Mouse (Mus musculus): Measurements from ENCODE around the gene Gm1123.
A peak's percentile ranks its signal among the peaks of the same experiment; 100 is the strongest.

The Gm1123 gene

DNA sequence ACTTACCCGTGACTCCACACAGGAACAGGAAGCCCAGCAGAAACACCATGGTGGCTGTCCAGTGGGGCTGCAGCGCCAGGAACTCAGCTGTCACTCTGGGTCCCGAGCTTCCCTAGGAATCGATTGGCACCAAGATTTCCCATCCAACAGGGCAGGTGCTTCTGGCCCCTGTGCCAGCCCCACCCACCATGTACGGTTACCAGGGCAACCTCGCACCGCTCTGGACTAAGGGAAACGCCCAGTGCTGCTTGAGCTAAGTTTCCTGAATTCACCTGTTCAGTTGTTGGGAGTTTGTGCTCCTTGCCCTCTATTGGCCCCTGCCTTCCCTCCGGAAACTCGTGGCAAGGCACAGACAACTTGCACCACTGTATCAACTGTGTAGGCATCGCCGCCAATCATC is at the start of gene Gm1123:
TSS of gene Gm1123 (minus strand) at position 141 of the 400 bp plus-strand sequence.
- DNase-seq (ENCODE audit: low spot score), result no peak

DNA sequence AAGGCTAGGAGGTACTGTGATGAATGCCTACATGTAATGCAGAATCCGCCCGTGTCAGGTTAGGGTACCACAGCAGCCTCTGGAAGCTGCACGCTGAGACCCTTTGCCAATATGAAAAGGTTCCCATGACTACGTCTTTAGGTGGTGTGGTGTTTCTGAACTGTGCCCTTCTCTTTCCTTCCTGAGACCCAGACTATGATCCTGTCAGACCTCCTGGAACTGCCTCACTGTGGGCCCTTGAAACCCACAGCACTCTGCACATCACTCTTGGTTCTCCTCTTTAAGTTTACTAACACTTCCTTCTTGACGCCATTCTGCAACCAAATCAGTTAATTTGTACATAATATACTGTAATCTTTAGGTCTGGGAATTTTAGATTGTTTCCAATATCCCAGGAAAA is 46.2 kb upstream of the Gm1123 start:
- DNase-seq (ENCODE audit: low spot score), result no peak

DNA sequence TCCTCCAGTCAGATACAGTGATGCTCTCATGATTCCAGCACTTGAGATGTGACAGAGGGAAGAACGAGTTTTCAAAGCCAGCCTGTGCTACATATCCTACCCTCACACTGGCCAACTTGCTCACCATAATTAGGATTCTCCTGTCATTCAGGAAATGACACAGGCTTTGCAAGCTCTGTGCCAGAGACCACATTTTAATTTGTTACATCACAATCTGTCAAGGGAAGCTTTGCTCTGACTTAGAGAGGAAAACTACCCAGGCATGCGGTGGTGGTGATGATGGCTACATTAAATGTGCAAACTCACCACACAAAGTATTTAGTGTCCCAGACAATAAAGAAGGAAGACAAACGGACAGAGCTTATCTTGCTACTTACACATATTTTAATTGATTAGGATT is 45.8 kb upstream of the Gm1123 start:
- DNase-seq (ENCODE audit: low spot score), result no peak

DNA sequence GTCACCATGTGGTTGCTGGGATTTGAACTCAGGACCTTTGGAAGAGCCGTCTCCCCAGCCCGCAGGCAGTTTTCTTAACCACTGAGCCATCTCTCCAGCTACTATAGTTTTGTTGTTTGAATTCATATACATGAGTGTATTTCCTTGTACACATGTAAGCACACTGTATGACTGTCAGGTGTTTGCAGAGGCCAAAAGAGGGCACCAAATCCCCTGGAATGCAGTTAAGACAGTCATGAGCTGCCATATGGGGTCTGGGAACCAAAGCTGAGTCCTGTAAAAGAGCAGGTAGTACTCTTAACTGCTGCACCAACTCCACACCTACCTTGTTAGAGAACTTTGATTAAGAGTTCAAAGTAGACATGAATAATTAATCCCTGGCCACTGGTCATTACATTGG is 45.1 kb upstream of the Gm1123 start:
- no peak for DNase-seq (ENCODE audit: low spot score)

DNA sequence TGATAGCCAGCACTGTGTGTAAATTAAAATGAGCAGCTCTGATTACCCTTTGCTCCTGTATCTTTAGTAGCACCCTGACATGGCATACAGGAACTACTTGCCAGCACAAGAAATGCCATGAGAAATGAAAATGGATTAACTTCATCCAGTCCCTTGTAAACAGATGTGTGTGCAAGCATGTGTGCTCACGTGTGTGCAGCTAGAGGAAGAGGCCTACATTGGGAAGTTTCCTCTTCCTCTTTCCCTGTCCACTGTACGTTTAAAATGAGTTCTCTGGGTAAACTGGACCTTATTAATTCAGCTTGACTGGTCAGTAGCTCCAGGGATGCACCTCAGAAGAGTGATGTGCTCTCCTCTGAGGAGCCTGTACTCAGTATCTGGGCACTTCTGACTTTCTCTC is 38.9 kb upstream of the Gm1123 start:
- DNase-seq (ENCODE audit: low spot score), result no peak

DNA sequence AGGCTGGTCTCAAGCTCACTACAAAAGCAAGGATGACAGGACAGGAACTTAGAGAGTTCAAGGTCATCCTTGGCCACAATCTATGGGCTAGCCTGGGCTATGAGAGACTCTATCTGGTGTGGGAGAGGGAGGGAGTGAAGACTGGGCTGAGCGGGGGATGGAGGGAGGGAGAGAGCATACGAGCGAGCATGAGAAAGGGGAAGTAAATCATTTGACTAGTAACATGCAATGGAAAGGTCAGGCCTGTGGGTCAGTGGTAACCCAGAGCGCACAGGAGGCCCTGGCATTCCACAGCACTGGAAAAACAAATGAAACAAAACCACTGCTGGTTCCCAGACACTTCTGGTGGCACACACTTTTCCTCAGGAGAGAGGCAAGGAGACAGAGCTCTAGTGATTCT is 37.0 kb upstream of the Gm1123 start:
- no peak for DNase-seq (ENCODE audit: low spot score)

DNA sequence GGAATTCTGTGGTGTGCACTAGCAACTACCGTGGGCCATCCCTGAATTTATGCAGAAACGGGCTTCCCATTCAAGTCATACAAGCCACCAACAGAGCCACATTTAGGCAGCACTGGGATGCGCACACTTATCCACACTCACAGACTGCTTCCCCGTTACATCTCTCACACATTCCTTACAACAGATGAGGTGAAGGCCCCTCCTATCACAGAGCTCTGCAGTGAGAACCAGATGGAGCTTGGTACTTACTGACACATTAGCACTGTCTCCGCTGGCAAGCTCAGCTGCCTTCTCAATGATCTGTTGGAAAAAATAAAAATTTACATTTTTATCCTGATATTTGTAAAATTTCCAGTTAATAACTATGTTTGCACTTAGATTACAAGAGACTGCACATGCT is 29.8 kb upstream of the Gm1123 start:
- no peak for DNase-seq (ENCODE audit: low spot score)

DNA sequence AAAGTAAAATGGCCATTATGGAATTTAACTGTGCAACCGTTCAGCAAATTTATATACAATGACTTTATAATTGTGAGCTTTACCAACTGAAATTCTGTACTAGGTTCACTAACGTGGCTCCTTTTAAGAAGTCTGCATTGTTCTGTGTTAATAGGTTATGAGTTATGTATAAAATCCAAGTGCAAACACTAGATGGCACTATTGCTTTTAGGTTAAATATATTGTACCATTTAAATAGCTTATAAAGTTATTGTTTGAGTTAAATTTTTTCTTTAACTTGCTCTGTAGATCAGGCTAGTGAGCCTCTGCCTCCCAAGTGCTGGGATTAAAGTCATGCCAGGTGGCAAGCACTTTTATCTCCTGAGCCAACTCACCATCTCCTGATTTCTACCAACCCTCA is 28.7 kb upstream of the Gm1123 start:
- DNase-seq (ENCODE audit: low spot score), result peak; percentile 42

DNA sequence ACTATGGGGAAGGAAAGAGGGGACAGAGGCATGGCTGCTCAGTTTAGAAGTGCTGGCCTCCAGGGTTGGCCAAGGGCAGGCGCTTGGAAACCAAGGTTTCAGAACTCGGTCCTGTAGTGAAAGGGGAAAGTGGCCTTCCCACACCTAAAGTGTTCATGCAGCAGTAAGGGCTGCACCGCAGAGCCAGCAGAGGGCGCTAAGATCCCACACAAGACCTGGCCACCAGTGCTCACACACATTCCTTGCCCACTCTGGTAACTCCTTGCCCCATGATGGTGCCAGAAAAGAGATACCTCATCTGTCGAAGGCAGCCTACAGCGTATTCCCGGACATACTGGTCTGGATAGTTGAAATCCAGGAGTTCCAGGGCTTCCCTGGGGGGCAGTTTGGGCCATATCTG is 27.0 kb upstream of the Gm1123 start:
- peak; percentile 69 for DNase-seq (ENCODE audit: low spot score)

DNA sequence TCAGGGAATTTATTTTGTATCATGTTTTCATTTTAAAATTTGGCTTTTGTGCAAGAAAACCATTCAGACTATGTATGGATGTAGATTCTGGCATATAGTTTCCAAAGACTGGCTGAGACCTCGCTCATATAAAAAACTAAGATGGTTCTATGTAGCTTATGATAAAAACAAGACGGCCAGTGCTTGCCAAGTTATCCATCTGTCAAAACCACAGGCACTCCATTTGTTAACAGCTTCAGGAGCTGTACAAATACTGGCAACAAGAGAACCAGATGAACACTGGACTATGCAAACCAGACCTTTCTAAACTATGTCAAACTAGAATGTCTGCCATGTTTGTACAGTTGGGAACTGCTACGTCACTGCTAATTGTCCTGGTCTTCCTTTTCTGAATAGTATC is 22.2 kb upstream of the Gm1123 start:
- DNase-seq (ENCODE audit: low spot score), result no peak

DNA sequence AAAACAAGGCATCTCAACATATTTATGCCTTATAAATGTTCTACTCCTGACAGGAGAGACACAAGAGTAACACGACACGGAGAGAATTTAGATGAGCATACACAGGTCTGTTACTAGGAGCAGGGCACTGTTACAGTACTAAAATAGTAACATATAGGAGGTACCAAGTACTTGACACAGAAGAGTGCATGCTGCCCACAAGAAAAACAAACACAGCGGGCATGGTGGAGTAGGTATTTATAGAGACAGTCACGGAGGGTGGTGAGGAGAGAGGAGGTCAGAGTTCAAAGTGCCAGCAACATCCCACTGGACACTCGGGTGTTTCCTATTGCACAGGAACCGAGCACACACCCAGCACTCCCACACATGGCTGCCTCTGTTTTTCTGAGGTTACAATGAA is 14.2 kb upstream of the Gm1123 start:
- DNase-seq (ENCODE audit: low spot score), result no peak

DNA sequence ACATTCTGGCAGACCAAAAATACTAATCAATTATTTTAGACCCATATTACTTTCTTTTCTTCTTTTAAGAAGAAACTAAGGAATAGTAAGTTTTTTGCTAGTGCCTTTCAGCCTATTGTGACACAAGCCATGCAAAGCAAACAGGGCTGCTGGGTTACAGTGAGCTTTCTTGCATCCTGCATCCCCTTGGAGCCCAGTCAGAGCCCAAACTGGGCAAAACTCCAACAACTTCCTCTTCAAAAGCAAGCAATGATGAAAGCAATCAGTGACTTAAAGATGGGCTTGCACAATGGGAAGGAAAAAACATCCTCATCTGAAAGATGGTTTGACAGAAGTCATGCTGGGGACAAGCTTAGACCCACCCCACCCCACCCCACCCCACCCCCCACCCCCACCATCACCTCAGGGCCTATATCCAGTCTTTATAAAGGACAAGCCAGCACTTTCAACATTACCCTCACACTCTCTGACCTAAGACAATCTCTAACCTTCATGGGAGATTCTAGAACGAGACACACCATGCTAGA is 13.3 kb upstream of the Gm1123 start:
- peak; percentile 59 for DNase-seq (ENCODE audit: low spot score)

DNA sequence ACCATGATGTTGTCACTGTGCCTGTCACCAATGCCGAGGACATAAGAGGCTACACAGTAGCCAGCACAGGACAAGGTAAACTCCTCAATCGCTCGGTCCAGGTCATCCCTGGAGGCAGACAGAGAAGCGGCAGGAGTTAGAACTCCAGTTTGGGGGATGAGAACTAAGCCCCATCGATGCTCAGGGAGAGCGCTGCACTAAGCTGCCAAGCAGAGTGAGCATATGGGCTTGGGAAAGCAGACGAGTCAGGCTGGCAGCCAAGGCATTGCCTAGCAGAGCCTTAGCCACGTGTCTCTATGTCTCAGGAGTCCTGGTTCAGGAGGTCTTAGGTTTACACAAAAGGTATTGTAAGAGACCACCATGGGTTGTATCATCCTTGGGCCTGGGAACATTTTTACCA is 9.2 kb upstream of the Gm1123 start:
- DNase-seq (ENCODE audit: low spot score), result no peak

DNA sequence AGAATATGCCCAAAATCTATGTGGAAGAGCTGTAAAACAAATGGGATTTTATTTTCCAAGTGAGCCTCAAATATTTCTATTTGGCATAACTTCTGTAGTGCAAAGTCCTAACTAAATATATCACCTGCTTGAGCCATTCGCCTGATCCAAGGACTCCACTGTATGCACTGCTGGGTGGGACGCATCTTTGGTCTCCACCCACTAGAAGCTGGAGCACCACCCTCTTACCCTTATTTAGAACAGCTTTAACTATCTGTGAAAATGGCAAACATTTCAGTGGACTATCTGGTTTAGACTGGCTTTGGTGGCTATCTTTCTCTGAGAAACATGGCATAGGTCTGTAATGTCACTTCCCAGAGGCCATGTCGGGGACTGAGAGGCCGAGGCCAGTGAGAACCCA is 7.1 kb upstream of the Gm1123 start:
- no peak for DNase-seq (ENCODE audit: low spot score)

DNA sequence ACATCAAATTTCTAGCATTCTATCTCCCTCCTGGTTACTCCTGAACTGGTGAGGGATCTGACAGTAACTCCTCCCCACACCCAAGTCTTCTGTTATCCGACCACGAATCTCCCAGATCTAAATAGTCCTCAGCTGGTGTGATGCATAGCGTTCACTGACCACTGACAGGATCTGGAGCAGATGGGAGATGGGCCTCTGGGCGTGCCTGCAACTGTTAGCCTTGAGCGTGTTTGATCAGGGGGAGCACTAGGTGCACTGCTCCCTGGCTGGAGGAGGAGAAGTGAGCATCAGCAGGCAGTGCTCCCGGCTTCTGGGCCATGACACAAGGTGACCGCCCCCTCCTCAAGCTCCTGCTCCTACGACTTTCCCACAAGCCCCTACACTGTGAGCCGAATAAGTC is 6.5 kb upstream of the Gm1123 start:
- no peak for DNase-seq (ENCODE audit: low spot score)

DNA sequence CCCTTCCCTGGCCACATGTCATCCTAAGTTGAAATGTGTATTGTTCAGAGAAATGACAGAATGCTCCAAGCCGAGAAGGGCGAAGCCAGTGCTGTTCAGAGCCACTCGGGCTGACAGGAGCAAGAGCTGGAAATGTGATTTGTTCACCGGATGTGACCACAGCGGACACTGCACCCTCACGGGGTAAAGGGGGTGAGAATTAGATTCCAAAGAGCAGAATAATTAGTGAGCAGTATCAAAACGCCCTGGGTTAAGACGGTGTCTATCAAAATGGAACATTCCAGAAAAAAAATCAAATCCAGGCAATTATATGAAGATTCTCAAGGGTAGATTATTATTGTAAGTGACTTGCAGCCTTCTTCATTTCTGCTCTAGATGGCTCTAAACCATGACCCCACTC is 1.4 kb downstream of the Gm1123 start:
- DNase-seq (ENCODE audit: low spot score), result no peak

DNA sequence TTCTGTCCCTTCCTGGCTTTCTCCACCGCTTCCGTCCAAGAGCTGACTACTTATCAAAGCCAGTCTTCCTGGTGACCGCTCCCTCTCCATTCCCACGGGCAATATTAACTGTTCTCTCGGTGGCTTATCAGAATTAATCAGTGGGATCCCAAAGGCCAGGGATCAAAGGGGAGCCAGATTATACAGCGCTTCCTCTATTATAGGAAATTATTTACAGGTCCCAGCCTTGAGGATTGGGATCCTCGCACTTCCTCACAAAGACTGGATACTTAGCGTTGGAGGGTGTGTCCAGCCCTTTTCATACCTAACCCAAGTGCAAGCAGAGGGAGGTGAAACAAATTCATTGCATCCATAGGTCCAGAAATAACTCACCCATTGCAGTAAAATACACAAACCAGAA is 3.5 kb downstream of the Gm1123 start:
- no peak for DNase-seq (ENCODE audit: low spot score)

DNA sequence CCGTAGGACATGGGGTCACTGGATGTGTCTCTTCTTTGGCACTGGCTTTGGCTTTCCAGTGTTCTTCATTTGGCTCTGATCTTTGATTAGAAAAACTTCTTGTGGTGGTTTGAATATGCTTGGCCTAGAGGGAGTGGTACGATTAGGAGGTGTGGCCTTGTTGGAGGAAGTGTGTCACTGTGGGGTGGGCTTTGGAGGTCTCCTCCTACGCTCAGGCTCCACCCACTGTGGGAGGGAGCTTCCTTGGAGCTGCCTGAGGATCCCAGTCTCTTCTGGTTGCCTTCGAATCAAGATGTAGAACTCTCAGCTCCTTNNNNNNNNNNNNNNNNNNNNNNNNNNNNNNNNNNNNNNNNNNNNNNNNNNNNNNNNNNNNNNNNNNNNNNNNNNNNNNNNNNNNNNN is 13.8 kb downstream of the Gm1123 start:
- DNase-seq (ENCODE audit: low spot score), result no peak

DNA sequence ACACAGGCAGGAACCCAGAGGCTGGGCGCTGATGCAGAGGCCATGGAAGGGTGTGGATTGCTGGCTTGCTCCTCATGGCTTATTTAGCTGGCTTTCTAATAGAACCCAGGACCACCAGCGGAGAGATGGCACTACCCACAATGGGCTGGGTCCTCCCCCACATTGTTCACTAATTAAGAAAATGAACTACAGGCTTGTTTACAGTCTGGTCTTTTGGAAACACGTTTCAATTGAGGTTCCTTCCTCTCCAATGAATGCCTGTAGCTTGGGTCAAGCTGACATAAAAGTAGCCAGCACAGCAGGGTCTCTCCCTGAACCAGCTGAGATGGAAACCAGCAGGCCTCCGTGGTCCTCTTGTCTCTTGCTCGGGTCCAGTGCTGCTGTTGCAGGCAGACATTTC is 14.3 kb downstream of the Gm1123 start:
- no peak for DNase-seq (ENCODE audit: low spot score)

DNA sequence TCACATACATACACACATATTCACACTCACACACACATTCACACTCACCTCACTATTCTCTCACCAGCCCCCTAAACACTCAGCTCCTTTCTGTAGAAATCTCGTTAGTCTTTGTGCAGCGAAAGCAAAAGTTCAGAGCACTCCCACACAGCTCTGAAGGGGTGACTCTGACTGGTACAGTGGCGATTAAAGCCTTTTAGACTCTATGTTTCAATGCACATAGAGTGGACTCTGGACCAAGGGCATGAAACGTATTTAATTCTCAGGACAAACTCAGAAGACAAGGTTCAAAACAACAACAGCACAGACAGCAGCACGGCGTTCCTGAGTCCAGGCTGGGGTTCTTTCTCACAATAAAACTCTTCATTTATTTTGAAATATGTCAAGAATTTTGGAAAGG is 17.8 kb downstream of the Gm1123 start:
- DNase-seq (ENCODE audit: low spot score), result no peak

DNA sequence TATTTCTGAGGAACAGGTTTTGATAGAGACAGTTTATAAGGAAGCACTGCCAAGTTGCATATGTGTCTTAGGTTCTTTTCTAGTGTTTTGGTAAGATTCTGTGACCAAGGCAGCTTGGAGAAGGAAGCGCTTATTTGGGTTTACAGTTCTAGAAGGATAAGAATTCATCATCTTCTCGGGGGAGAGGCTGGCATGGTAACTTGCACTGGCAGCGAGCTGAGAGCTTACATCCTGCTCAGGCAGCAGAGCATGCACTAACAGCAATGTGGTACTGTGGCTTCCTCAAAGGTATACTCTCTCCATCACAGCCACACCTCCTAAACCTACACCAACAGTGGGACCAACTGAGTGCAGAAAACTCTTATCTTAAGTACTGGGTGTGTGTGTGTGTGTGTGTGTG is 18.8 kb downstream of the Gm1123 start:
- no peak for DNase-seq (ENCODE audit: low spot score)

DNA sequence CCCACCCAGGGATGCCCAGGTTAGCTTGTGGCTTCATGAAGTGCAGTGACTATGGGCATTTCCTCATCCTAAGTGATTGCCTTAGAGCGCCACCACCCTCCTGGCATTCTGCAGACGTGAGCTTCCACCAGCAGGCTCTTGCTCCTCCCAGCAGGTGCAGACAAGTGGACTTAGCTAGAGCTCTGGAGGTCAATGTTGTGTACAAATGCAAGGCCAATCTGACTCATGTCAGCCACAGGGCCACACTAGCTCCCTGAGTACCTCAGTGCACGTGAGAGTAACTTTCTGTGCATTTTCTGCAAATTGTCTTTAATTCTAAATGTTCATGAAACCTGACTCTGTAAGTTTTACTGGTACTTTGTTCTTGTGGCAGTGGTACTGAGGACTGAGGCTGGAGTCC is 19.2 kb downstream of the Gm1123 start:
- DNase-seq (ENCODE audit: low spot score), result no peak

DNA sequence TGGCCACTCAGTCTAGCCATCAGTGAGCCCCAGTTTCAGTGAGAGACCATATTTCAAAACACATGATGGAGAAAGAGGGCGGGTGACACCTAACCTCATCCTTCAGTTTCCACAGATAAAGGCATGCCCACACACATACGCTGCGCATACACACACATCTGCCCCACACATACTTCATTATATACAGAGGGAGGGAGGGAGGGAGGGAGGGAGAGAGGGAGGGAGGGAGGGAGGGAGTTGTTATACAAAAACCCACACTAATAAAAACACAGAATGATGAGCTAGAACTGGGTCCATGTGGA is 25.7 kb downstream of the Gm1123 start:
- no peak for DNase-seq (ENCODE audit: low spot score)

DNA sequence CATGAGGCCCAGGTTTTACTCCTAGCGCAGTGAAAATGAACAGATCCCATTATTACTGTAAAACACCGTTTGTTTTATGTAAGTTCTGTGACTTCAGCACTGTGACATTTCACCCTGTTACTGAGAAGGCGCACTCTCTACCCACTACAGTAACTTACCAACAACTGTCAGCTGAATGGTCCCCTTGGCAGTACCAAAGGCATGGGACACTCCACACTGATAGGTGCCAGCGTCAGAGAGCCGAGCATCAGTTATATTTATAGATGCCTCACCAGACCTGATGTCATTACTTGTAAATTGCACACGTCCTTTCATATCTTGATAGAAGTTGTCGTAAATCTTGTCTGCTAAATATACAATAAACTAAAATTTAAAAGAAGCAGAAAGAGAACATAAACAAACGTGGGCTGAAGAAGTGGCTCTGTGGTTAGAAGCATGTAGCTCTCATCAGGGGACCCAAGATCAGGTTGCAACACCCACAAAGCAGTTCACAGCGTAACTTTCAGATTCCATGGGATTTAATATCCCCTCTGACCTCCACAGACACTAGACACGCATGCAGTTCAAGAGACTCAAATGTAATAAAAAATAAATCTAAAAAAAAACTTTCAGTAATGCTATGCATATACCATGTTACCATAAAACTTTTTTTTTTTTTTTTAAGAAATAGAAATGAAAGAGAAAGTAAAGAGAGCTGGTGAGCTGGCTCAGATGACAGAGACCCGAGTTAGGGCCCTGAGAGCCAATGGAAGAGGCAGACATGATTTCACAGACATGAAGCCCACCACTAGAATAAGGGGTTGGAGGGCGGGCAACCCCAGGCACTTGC is 26.2 kb downstream of the Gm1123 start:
- no peak for DNase-seq (ENCODE audit: low spot score)
